Mouse (Mus musculus) induced T-regulatory cell, adult 2 months (primary cell): ENCODE measurements at regions not wholly inside any gene's neighbourhood (a gene's known extent, or its start where the extent isn't known, plus 50 kb on each side); places are given as distances from the start of the nearest gene placed in this dataset.
A peak's percentile ranks its signal among the peaks of the same experiment; 100 is the strongest.
"Not testable (repeated sequence)": the region's sequence is repeated elsewhere in the genome, so short reads cannot be mapped to it uniquely, and the experiment has no call there.

Experiments used
- DNase-seq: peaks from one replicate; pipeline ENCODE4 v3.0.0-alpha.2; 2012; ENCODE audit warnings: low read depth

- no peak for DNase-seq
Measured at GRCm38 (mm10) chr2:168424277-168425099, 143.0 kb upstream of the Kcng1 start.

- DNase-seq: no peak
Measured at GRCm38 (mm10) chr2:168423551-168423950, 142.0 kb upstream of the Kcng1 start.

- DNase-seq: peak; percentile 40
Measured at GRCm38 (mm10) chr2:168415140-168415539, 133.6 kb upstream of the Kcng1 start.

GRCm38 (mm10) chr2:168414110-168414872 lies 132.8 kb upstream of the Kcng1 start:
- no peak for DNase-seq

- peak; percentile 30 for DNase-seq
Measured at GRCm38 (mm10) chr2:168412853-168413252, 131.3 kb upstream of the Kcng1 start.

GRCm38 (mm10) chr2:168402782-168403513 lies 121.4 kb upstream of the Kcng1 start:
- no peak for DNase-seq

- DNase-seq: no peak
Measured at GRCm38 (mm10) chr2:168399088-168399709, 117.7 kb upstream of the Kcng1 start.

- no peak for DNase-seq
Measured at GRCm38 (mm10) chr2:168396316-168396715, 114.8 kb upstream of the Kcng1 start.

- DNase-seq: no peak
Measured at GRCm38 (mm10) chr2:168393341-168393740, 111.8 kb upstream of the Kcng1 start.

GRCm38 (mm10) chr2:168392171-168392570 lies 110.6 kb upstream of the Kcng1 start:
- not testable (repeated sequence) for DNase-seq

- DNase-seq: no peak
Measured at GRCm38 (mm10) chr2:168380606-168381005, 99.1 kb upstream of the Kcng1 start.

GRCm38 (mm10) chr2:168372356-168372755 lies 90.8 kb upstream of the Kcng1 start:
- no peak for DNase-seq

GRCm38 (mm10) chr2:168371245-168371644 lies 89.7 kb upstream of the Kcng1 start:
- no peak for DNase-seq

- no peak for DNase-seq
Measured at GRCm38 (mm10) chr2:168359200-168359599, 77.7 kb upstream of the Kcng1 start.

- no peak for DNase-seq
Measured at GRCm38 (mm10) chr2:168358551-168358950, 77.0 kb upstream of the Kcng1 start.

- DNase-seq: peak; percentile 3
Measured at GRCm38 (mm10) chr2:168357815-168358214, 76.3 kb upstream of the Kcng1 start.

- DNase-seq: no peak
Measured at GRCm38 (mm10) chr2:168354397-168354796, 72.9 kb upstream of the Kcng1 start.

GRCm38 (mm10) chr2:168352626-168353025 lies 71.1 kb upstream of the Kcng1 start:
- no peak for DNase-seq

- no peak for DNase-seq
Measured at GRCm38 (mm10) chr2:168352194-168352593, 70.7 kb upstream of the Kcng1 start.

GRCm38 (mm10) chr2:168345384-168345783 lies 63.8 kb upstream of the Kcng1 start:
- DNase-seq: no peak

GRCm38 (mm10) chr2:168343705-168344104 lies 62.2 kb upstream of the Kcng1 start:
- DNase-seq: no peak

- no peak for DNase-seq
Measured at GRCm38 (mm10) chr2:168338819-168339218, 57.3 kb upstream of the Kcng1 start.
